Mouse (Mus musculus) olfactory bulb, adult 2 months (tissue): ENCODE data around the gene Tmc7.

Experiments used
- CTCF ChIP-seq: fragments of 200-500 bp; IDR thresholded peaks from 2 replicates; pipeline ENCODE4 v1.5.1; 2012; ENCODE audit warnings: low read depth, mild to moderate bottlenecking, low read length, moderate library complexity; ENCODE audit not compliant: insufficient read depth
- POLR2A ChIP-seq: fragments of 200-500 bp; IDR thresholded peaks from 2 replicates; pipeline ENCODE4 v1.6.1; 2012; ENCODE audit warnings: mild to moderate bottlenecking, low read depth, low read length, moderate library complexity; ENCODE audit not compliant: insufficient read depth

DNA sequence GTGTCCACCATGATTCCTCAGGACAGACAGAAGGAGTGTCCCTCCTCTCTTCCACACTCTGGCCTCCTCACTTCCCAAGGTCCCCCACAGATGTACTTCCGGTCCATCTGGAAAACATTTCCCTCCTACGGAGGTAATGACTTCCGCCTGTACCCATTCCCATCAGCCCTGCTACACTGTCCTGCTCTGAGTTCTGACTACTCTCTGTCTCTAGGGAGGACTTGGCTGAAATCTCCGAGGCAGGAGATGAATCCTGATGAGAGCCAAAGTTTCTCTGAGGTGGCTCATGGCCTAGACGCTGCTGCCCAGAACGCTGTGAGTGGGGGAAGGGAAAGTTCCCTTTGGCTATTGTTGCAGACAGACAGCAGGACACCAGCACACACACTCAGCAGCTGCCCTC, 7.6 kb upstream of the Tmc7 start:
- TF ChIP-seq POLR2A (no peak), CTCF (no peak)
